Mouse (Mus musculus): ENCODE measurements around the gene Atg4d.
"Not testable (repeated sequence)": the region's sequence is repeated elsewhere in the genome, so short reads cannot be mapped to it uniquely, and the experiment has no call there.

Gene Atg4d

GRCm38 (mm10) chr9:21315421-21315820 is 50.3 kb downstream of the Atg4d start:
- no peak for DNase-seq

- DNase-seq, result no peak
Measured at GRCm38 (mm10) chr9:21316696-21317095, 51.6 kb downstream of the Atg4d start.

GRCm38 (mm10) chr9:21318792-21319191 is 53.7 kb downstream of the Atg4d start:
- no peak for DNase-seq

GRCm38 (mm10) chr9:21319503-21319902 is 54.4 kb downstream of the Atg4d start:
- DNase-seq, result no peak

- no peak for DNase-seq
Measured at GRCm38 (mm10) chr9:21320280-21320618, 55.2 kb downstream of the Atg4d start.

- DNase-seq, result peak; percentile 95
Measured at GRCm38 (mm10) chr9:21320619-21321512, 55.8 kb downstream of the Atg4d start, which contains the start of gene Slc44a2. Slc44a2 (plus strand) TSS chr9:21320698.

GRCm38 (mm10) chr9:21321513-21321835 is 56.4 kb downstream of the Atg4d start:
- DNase-seq, result peak; percentile 34

- no peak for DNase-seq
Measured at GRCm38 (mm10) chr9:21322211-21322916, 57.3 kb downstream of the Atg4d start.

- not testable (repeated sequence) for DNase-seq
Measured at GRCm38 (mm10) chr9:21322917-21323297, 57.8 kb downstream of the Atg4d start.

- no peak for DNase-seq
Measured at GRCm38 (mm10) chr9:21324269-21324668, 59.2 kb downstream of the Atg4d start.

All from embryo, embryonic 11 days (tissue).